Mouse (Mus musculus) urinary bladder, postnatal 36 days (tissue): ENCODE data around the gene Sirt1.
A peak's percentile ranks its signal among the peaks of the same experiment; 100 is the strongest.
"Not testable (repeated sequence)": the region's sequence is repeated elsewhere in the genome, so short reads cannot be mapped to it uniquely, and the experiment has no call there.

Source experiments
- DNase-seq, 2 experiments: peaks; one replicate each; pipeline ENCODE4 v3.0.0; 2022; ENCODE audit warnings: low spot score in 2 of 2, mixed read lengths in 1 of 2

The Sirt1 gene

DNA sequence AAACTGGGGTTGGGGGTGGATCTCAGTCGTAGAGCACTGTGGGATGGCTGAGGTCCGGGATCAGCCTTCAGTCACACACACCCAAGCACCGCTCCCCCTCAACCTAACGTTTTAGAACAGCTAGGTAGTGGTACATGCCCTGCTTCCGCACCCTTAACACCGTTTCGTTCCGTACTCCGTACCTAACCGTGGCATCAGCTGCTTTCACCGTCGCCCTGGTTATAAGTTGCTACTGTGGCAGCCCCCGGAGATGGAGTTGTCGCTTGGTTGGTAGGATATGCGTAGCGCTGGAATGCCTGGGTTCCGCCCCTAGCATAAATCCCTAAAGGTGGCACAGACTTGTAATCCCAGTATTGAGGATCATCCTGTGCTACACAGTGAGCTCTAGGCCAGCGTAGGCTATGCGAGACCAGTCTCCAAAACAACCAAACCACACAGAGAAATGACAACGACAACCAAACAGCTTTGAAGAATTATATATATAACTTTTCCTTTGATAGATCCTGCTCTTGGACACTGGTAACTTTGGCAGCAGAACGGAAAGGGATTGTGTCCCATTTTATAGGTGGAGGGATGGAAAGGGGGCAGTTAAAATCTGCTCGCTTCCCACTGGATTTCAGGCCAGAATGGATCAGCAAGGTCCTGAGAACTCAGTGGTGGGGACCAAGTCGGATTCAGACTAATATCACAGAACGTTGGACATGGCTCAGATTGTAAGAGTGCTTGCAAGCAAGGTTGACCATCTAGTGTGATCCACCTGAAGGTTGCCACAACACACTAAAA is at the start of gene Sirt1:
TSS of gene Sirt1 (minus strand) at position 207 of the 783 bp plus-strand sequence.
- no peak for DNase-seq

DNA sequence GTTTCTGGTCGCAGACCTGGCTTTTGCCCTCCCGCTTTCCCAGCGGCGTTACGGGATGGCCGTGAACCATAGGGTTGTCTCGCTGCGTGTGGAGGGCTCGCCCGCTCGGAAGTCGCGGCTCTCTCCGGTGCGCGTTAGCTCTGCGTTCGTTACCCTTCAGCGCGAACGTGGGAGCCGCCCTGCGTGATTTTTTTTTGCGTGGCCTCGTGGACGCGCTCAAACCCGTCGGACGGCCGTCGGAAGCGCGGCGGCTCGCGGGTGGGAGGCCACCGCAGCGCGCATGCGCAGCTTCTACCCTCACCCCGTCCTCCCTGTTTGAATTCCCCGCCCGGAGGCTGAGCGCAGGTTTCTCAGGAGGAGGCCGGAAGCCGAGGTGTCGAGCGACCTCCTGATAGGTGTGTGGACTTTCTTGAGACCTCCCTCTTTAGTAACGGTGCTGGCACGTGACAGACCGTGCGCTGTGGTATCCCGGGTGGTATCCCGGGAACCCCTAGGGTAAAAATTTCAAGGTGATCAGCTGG is 48.3 kb upstream of the Sirt1 start, which contains the start of gene Ctnna3:
TSS of gene Ctnna3 (plus strand) at position 314 of the 521 bp plus-strand sequence.
- DNase-seq: peak; percentile 73 to 86

DNA sequence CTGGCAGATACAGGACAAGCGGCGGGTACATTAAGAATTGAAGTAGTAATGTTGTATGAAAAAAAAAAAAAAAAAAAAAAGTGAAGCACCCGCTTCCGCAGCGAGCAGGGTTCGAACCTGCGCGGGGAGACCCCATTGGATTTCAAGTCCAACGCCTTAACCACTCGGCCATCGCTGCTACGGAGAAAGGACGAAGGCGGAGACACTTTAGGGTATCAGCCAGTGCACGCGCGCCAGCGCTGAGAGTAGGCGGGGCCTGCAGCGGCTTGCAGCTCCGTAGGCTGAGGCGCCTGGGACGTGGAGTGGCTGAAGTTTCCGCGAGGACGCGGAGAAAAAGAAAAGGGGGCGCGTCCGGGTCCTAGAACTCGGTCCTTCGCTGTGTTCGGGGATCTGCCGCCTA is 47.9 kb upstream of the Sirt1 start:
- peak; percentile 100 for DNase-seq

DNA sequence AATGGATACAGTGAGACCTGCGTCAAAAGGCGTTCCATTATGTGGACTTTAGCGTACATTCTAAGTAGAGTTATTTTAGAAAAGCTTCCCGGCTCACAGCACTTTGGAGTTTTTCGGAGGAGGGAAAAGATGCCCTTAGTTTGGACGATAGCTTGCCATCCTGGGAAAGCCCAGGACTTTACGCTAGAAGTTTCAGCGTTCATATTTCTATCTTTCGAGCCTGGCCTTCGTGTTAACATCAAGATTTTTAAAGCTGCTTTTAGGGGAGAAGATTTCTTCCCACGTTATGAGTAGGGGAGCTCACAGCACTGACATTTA is 47.5 kb upstream of the Sirt1 start:
- DNase-seq: no peak

DNA sequence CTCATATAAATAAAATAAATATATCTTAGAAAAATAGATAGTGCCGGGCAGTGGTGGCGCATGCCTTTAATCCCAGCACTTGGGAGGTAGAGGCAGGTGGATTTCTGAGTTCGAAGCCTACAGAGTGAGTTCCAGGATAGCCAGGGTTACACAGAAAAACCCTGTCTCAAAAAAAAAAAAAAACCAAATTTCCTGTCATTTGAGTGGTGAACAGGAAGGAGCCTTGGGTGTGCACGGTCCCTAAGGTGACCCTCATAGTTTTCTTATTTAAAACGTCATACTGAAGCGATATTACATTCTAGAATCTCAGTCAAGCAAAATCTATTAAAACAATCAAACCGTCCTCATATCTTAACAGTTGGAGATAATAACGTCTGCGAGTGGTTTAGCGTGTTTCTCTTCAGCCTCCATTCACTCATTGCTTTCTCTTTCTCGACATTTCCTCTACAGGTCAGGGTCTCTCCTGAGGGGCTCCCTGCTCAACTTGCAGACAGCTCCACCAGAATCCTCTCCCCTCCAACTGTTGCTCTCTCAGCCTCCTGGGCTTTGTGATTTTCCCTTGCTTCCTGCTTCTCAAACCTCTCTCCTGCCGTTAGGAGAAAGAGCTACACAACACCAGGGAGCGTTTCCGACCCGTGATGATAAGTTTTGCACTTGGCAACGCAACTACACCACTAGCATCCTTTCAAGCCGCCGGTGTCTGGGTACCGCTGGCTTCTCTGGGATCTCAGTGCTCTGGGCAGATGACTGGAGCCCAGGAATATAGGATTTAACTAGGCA is 46.9 kb upstream of the Sirt1 start:
- peak; percentile 9 to 19 for DNase-seq

DNA sequence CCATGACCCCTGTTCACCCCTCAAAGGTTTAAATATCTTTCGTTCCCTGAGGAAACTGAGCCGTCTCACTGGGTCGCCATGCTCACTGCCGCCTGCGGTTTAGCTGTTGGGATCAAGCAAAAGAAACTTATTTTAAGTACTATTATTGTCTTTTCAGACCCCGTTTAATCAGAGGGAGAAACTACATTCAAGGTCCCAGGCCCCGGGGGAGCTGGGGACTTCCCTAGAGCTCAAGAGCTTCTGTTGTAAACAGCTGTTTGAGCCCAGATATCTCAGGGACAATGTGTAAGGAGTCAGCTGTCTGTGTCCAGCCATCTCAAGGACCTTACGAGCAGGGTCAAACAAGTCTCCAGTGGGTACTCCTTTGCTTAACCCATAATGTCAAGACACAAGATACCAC is 45.6 kb upstream of the Sirt1 start:
- DNase-seq: no peak

DNA sequence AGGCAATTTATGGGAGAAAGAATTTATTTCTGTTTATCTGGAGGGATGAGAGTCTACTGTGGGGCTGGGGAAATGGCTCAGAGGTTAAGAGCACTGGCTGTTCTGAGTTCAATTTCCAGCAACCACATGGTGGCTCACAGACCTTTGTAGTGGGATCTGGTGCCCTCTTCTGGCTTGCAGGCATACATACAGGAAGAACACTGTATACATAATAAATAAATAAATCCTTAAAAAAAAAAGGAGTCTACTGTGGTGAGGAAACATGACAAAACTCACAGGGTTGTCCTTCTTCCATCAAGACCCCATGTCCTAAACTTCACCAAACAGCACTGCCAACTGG is 42.9 kb upstream of the Sirt1 start:
- peak in 1 of 2 experiments; percentile 22 for DNase-seq

DNA sequence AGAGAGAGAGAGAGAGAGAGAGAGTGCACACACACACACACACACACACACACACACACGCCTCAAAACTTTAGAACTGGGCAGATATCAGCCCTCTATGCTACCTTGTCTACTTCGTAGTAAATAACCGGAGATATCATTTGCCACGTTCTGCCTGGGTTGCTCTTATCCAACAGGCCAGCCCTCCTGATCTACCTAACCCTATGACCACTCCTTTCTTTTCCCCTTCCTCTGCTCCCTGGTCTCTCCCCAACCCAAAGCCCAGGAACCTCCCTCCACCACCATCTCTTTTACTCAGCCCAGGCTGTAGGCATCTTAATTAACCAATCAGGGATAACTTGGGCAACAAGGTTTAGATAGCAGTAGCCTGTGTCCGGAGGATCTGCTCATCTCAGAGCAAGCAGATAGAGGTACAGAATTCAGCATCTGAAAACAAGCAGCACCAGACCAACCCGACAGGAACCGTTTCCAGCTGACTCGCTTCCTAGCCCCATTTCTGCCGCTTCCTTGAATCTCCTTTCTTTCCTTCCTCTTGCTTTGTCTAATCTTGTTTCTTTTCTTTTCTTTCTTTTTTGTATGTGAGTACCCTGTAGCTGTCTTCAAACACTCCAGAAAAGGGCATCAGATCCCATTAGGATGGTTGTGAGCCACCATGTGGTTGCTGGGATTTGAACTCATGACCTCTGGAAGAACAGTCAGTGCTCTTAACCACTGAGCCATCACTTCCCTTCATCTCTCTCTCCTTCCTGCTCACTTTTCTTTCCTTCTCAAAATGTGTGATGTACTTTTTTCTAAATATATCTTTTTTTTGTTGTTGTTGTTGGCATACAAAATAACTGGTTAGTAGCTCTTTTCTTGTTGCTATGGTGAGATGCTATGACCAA is 42.3 kb upstream of the Sirt1 start:
- no peak for DNase-seq

DNA sequence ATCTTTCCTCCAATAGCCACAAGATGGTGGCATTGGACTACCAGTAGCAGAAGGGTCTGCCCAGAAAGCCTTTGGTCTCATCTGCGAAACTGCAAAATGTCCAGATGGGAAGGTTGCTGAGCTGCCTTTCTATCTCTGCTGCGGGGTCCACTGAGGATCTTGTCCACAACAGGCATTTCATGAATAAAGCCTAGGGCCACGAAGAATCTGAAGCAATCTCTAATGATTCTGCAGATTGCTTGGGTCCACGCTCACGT is 41.2 kb upstream of the Sirt1 start:
- no peak for DNase-seq

DNA sequence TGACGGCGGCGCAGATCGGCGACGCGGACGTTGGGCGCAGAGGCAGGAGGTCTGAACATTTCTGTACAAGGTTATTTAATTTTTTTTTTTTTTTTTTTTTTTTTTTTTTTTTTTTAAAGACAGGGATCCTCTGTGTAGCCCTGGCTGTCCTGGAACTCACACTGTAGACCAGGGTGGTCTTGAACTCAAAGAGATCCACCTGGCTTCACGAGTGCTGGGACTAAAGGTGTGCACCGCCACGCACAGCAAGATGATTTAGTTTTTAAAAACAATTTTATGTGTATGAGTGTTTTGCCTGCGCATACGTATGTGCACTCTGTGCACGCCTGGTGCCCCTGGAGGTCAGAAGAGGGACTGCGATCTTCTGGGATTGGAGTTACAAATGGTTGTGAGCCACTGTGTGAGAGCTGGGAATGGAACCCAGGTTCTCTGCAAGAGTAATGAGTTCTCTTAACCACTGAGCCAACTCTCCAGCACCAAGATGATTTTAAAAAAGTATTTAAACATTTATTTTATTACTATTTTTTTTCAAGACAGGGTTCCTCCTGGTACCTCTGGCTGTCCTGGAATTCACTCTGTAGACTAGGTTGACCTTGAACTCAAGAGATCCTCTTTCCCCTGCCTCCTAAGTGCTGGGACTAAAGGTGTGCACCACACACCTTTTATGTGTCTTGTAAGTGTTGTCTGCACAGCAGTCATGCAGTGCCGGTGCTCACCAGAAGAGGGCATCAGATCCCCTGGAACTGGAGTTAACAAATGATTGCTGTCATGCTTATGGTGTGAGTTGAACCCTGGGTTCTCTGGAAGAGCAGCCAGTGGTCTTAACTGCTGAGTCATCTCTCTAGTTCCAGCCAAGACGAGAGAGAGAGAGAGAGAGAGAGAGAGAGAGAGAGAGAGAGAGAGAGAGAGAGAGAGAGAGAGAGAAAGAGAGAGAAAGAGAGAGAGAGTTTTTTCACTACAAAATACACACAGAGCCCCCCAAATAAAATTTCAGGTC is 40.5 kb upstream of the Sirt1 start, which contains the start of gene Gm7075:
TSS of gene Gm7075 (minus strand) at position 51 of the 997 bp plus-strand sequence.
- DNase-seq: peak in 1 of 2 experiments; percentile 13

DNA sequence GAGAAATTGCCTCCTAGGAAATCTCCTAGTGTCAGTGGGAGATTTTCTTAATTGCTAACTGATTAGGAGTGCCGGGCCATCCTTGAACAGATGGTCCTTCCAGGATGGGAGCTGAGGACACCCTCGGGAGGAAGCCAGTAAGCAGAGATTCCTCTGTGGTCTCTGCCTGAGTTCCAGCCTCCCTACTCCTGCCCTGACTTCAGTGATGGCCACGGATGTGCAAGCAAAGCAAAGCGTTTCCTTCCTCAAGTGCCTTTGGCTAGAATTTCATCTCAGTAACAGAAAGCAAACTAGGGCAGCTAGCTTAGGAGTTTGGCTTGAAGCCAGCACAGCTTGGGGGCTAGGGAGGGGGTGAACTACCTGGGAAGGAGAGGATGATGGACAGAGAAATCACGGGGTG is 35.6 kb upstream of the Sirt1 start:
- no peak for DNase-seq

DNA sequence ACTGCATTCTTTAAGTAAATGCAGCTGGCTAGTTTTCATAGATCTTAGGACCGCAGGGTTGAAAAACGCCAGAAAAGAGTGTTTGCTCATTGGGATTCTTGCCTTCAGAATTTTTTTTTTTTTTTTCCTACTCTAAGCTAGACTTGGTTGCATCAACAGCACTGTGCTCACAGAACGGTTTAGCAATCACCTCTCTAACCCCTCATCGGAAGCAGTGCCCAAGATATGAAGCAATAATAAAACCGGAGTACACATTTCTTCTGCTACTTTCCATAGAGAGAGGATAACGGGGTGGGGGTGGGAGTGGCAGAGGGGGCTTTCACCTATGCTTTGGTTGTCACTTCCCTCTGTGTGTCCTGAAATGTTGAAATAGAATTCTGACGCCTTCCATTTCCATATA is 34.3 kb upstream of the Sirt1 start:
- no peak for DNase-seq

DNA sequence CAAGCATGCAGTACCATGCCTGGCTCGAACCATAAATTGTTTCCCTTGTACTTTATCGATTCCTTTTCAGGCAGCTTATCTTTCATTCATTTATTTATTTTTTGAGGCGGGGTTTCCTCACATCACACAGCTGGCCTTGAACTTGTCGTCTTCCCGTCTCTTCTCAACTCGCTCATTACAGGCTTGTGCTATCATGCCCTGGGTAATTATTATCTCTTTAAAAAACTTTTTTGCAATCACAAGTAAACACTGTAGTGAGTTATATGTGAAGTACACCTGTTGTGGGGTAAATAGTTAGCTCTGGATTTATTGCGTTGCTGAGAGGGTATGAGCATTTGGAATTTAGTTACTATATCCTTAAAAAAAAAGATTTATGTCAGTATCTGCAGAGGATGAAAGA is 33.8 kb upstream of the Sirt1 start:
- DNase-seq: no peak

DNA sequence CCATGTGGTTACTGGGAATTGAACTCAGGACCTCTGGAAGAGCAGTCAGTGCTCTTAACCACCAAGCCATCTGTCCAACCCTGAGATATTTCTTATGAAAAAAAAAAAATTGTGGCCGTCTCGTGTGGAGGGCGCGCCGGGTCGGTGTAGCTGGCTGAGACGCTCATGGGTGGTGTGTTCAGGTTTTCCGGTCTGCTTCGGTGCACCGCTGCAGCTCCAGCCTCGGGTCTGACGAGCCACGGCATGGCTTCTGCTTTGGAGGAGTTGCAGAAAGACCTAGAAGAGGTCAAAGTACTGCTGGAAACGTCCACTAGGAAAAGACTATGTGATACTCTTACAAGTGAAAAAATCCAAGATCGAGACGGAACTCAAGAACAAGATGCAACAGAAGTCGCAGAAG is 31.3 kb upstream of the Sirt1 start:
- no peak for DNase-seq

DNA sequence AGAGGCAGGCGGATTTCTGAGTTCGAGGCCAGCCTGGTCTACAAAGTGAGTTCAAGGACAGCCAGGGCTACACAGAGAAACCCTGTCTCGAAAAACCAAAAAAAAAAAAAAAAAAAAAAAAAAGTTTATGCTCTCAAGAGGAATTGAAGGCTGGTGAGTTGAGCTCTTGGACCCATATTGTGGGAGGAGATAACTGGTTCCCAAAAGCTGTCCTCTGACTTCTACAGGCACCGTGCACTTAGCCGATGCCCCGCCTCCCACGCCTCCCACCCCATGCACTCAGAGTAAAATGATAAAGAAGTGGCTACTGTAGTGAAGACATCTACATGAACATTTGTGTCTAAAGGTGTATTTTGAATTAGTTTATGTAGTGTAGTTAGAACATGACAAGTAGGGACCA is 30.2 kb upstream of the Sirt1 start:
- DNase-seq: not testable (repeated sequence)

DNA sequence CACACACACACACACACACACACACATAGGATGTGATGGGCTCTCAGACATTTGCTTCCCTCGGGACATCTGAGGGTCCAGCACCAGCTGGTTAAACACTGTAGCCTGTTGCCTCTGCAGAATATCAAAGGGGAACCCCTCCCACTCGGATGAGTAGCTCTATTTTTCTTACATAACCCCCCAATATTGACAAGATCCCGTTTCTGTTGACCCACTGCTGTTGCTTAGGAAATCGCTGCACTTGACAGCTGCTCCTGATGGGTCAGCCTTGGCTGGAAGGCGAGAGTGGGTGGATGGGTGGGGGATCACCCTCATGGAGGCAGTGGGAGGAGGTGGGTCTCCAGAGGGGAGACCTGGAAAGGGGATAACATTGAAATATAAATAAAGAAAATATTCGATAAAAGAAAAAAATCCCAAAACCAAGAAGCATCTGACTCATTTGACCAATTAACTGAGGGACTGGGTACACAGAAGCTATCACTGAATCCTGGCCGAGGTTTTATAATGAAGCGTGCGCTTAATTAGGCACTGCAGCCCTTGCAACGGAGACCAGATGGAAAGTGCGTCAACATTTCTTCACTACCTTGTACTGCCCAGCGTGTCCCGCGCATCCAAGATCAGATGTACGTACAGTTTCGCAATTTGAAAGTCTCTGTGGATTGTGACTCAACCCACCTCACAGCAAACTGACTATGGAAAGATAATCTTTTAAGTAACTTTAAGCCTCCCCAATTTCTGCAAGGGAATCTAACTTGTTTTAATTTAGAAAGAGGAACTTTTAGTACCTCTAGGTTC is 28.9 kb upstream of the Sirt1 start:
- DNase-seq: no peak

DNA sequence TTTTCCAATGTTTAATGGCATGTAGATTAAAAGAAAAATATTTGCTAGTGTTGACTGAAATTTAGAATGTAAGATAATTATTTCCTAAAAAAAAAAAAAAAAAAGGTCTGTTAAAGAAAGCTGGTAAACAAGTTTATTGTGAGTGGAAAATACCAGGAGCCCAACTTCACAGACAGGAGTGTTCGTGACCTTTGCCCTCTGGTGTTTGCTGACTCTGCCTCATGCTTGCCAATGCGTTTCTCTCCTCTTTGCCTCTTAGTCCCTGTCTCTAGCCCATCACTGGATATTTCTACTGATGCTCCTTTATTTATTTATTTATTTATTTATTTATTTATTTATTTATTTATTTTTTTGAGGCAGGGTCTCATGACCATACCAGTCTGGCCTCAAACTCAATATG is 22.1 kb upstream of the Sirt1 start:
- no peak for DNase-seq

DNA sequence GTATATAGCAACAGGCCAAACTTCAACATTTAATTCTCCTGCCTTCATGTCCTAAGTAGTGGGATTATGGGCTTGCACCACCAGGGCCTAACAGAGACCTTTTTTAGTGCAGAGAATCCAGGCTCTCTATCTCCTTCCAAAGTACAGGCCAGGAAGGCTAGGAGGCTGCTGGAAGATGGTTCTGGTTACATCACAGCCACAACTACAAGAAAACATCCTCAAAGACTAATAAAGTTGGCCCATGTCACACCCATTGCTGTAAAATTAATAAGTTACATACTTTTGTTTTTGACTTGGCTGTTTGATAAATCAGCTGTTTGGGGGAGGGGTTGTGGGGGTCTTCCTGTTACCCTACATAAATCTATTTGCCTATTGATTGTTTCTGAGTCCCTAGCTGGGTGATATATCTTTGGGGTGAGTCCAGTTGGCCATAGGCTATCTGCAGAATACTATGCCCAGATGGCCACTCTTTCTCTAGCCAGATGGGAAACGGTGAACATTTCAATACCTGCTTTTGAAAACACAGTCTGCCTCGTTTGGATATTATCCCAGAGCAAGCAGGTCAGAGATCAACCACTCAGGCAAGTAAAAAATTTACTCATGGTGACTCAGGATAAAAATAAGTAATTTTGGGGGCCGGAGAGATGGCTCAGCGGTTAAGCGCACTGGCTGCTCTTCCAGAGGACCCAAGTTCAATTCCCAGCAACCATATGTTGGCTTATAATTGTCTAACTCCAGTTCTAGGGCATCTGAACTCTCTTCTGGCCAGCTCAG is 21.4 kb upstream of the Sirt1 start:
- DNase-seq: no peak

DNA sequence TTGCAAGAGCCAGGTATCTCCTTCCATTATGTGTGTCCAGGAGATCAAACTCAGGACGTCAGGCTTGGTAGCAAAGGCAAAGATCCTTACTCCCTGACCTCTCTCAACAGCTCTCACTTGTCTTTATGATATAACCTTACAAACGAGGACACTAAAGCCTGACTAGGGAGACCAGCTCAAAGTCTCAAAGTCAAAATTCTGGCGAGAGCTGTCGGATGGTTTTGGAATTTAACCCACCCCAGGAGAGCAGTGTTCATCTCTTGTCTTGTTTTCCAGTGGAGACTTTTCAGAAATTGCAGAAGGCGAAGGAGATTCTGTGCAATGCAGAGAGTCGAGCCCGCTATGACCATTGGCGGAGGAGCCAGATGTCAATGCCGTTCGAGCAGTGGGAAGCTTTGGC is 15.5 kb upstream of the Sirt1 start:
- no peak for DNase-seq
